Mouse (Mus musculus): Measurements from ENCODE around the gene Mcm9. TPM values are rescaled to one million over a fixed set of nuclear protein-coding genes. Genes with fewer than 3 reads are reported as not detected.
A peak's percentile ranks its signal among the peaks of the same experiment; 100 is the strongest.

The Mcm9 gene
- polyA plus RNA-seq, 1 experiment, result 2.7 TPM

DNA sequence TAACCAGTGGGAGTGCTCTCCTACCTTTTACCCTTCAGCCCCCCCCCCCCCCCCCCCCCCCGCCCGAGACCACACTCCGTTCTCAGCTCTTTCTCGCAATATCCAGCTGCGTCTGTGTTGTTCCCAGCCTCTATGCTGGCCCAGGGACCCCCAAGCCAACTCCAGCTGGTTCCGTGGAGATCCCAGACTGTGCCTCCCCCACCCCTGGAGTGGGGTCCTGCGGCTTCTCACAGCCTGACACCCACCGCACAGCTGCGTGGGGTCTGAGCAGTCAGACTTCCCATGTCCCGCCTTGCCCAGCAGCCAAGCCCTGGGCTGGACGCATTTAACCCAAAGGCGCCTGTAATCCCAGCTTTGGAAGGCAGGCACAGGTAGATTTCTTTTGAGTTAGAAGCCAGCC, 49.2 kb downstream of the Mcm9 start:
- Histone ChIP-seq H3K4me1 (ENCODE audit: control insufficient read depth, insufficient read depth, low read length) (0 out of 2 replicates have a peak, but pooled peaks cover 3% of the 10 kb centered on the region), H3K4me3 (replicated peaks; ENCODE audit: extremely low read depth, low read depth, low read length) (no peak overlapping the region)
- no peak for DNase-seq
- WGBS, result 34% methylated on average over 12 of the region's 12 CpGs
- TF ChIP-seq CTCF (IDR thresholded peaks at IDR 0.05; ENCODE audit: insufficient read depth, low read length), result no peak
- no peak for TF ChIP-seq POLR2A (IDR thresholded peaks at IDR 0.05; ENCODE audit: borderline replicate concordance, extremely low read depth, low read depth, low read length)

- 18% methylated on average over 14 of the region's 14 CpGs for WGBS
- Histone ChIP-seq H3K4me1 (ENCODE audit: control insufficient read depth, insufficient read depth, low read length) (0 out of 2 replicates have a peak, but pooled peaks cover 3% of the 10 kb centered on the region), H3K4me3 (replicated peaks; ENCODE audit: extremely low read depth, low read depth, low read length) (peak overlapping the region; percentile 36)
- no peak for TF ChIP-seq CTCF (IDR thresholded peaks at IDR 0.05; ENCODE audit: insufficient read depth, low read length)
- peak; percentile 24 for DNase-seq
Observed at GRCm38 (mm10) chr10:53580621-53581081, 49.6 kb downstream of the Mcm9 start.

DNA sequence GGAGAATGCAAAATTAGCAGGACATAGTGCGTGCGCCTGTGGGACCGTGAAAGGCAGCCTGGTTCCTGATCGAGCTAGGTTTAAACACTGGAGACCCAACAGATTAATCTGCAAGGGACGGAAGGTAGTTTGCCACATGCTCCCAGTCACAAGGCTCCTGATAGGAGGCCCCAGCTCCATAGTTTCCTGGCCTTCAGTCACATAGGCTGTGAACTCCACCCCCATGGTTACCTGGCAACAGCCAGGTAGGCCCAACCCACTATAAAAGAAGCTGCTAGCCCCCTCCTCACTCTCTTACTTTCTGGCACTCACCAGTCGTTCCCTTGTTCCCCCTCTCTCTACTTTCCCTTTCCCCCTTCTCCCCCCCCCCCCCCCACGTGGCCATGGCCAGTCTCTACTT, 50.1 kb downstream of the Mcm9 start:
- no peak overlapping the region for H3K4me3 ChIP-seq (replicated peaks; ENCODE audit: extremely low read depth, low read depth, low read length)
- DNase-seq, result no peak
- WGBS, result 47% methylated on average over 7 of the region's 7 CpGs
- H3K4me1 ChIP-seq (ENCODE audit: control insufficient read depth, insufficient read depth, low read length), result 0 out of 2 replicates have a peak, but pooled peaks cover 3% of the 10 kb centered on the region
- TF ChIP-seq POLR2A (IDR thresholded peaks at IDR 0.05; ENCODE audit: borderline replicate concordance, extremely low read depth, low read depth, low read length) (no peak), CTCF (IDR thresholded peaks at IDR 0.05; ENCODE audit: insufficient read depth, low read length) (no peak)

DNA sequence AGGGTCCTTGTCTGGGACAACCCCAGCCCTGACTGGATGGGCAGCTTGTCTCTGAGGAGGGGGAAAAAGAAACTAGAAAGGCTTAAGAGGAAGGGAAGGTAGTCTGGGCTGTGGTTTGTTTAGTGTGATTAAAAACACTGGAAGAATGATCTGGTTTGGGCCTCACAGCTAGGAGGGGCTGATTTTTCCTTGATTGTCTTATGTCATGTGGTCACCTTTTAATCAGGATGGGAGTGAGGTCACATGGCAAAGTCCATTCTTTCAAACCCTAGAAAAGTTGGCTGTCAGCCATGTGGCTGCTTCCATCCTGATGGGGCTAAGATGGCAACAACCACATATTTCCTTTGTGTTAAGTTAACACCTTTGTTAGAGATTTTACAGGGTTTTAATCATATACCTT, 61.7 kb downstream of the Mcm9 start:
- DNase-seq, result no peak
- H3K4me3 ChIP-seq (replicated peaks; ENCODE audit: extremely low read depth, low read depth, low read length), result no peak overlapping the region
- no peak for TF ChIP-seq POLR2A (IDR thresholded peaks at IDR 0.05; ENCODE audit: borderline replicate concordance, extremely low read depth, low read depth, low read length)
- no peak for TF ChIP-seq CTCF (IDR thresholded peaks at IDR 0.05; ENCODE audit: insufficient read depth, low read length)
- H3K4me1 ChIP-seq (ENCODE audit: control insufficient read depth, insufficient read depth, low read length), result no peaks in the 10 kb centered on the region

DNA sequence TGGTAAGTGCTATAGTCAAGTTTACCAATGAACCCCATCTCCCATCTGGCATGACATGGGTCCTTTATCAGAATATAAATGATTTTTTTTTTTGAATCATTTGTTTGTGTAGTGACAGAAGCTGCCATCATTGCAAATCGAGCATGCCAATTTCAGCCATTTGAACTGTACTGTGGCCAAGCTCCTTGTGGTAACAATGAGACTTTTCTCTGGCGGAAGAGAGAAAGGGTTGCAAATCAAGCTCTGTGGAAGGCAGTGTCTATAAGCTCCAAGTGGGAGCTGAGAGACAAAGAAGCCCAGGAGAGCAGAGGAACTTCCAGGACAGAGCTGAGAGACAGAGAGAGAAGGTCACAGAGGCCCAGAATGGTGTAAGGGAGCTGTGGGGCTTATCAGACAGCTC, 64.7 kb downstream of the Mcm9 start:
- Histone ChIP-seq H3K4me3 (replicated peaks; ENCODE audit: extremely low read depth, low read depth, low read length) (no peak overlapping the region), H3K4me1 (ENCODE audit: control insufficient read depth, insufficient read depth, low read length) (no peaks in the 10 kb centered on the region)
- TF ChIP-seq POLR2A (IDR thresholded peaks at IDR 0.05; ENCODE audit: borderline replicate concordance, extremely low read depth, low read depth, low read length), result no peak
- TF ChIP-seq CTCF (IDR thresholded peaks at IDR 0.05; ENCODE audit: insufficient read depth, low read length), result no peak
- 79% methylated on average over 2 of the region's 2 CpGs for WGBS
- DNase-seq, result no peak

DNA sequence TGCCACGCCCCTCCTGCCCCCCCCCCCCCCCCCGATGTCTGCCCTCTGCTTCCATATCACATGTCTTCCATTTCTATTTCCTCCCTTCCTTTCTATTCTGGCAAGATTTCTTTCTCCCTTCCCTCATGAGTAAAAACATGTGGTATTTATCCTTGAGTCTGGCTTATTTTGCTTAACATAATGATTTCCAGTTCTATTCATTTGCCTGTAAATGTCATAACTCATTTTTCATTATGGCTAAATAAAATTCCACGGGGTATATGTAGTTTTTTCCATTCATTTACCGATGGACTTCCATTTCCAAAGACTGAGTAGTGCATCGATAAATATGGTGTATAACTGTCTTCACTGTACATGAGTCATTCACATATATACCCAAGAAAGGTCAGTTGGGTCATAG, 68.2 kb downstream of the Mcm9 start:
- DNase-seq, result no peak
- Histone ChIP-seq H3K4me1 (ENCODE audit: control insufficient read depth, insufficient read depth, low read length) (no peaks in the 10 kb centered on the region), H3K4me3 (replicated peaks; ENCODE audit: extremely low read depth, low read depth, low read length) (no peak overlapping the region)
- TF ChIP-seq CTCF (IDR thresholded peaks at IDR 0.05; ENCODE audit: insufficient read depth, low read length) (no peak), POLR2A (IDR thresholded peaks at IDR 0.05; ENCODE audit: borderline replicate concordance, extremely low read depth, low read depth, low read length) (no peak)
- 79% methylated on average over 4 of the region's 5 CpGs for WGBS

DNA sequence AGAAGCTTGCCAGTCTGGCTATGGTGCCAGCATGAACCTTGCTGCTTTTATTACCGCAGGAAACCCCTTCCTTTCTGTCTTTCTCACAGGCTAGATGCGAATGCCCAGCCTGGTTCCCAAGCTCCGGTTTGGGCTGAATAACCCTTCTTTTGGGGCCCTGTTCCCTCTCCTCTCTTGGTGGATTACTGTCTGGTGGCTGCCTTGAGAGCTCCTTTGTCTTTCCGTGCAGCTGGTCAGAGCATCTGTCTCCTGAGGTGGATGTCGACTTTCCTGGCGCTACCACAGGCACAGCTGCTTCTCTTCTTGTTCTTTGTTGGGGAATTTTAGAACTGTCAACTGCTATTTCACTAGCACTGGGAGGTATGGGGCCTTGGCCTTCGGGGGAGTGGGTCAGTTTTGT, 92.6 kb downstream of the Mcm9 start:
- DNase-seq, result no peak
- TF ChIP-seq POLR2A (IDR thresholded peaks at IDR 0.05; ENCODE audit: borderline replicate concordance, extremely low read depth, low read depth, low read length) (no peak), CTCF (IDR thresholded peaks at IDR 0.05; ENCODE audit: insufficient read depth, low read length) (no peak)
- Histone ChIP-seq H3K4me1 (ENCODE audit: control insufficient read depth, insufficient read depth, low read length) (no peaks in the 10 kb centered on the region), H3K4me3 (replicated peaks; ENCODE audit: extremely low read depth, low read depth, low read length) (no peak overlapping the region)
- WGBS, result 84% methylated on average over 7 of the region's 7 CpGs

- no peak for DNase-seq
- WGBS, result 75% methylated on average over 5 of the region's 5 CpGs
- TF ChIP-seq CTCF (IDR thresholded peaks at IDR 0.05; ENCODE audit: insufficient read depth, low read length) (no peak), POLR2A (IDR thresholded peaks at IDR 0.05; ENCODE audit: borderline replicate concordance, extremely low read depth, low read depth, low read length) (no peak)
- no peaks in the 10 kb centered on the region for H3K4me1 ChIP-seq (ENCODE audit: control insufficient read depth, insufficient read depth, low read length)
- no peak overlapping the region for H3K4me3 ChIP-seq (replicated peaks; ENCODE audit: extremely low read depth, low read depth, low read length)
Observed at GRCm38 (mm10) chr10:53532297-53532696, 97.9 kb downstream of the Mcm9 start.

- Histone ChIP-seq H3K4me3 (replicated peaks; ENCODE audit: extremely low read depth, low read depth, low read length) (no peak overlapping the region), H3K4me1 (ENCODE audit: control insufficient read depth, insufficient read depth, low read length) (no peaks in the 10 kb centered on the region)
- TF ChIP-seq CTCF (IDR thresholded peaks at IDR 0.05; ENCODE audit: insufficient read depth, low read length) (peak; percentile 65), POLR2A (IDR thresholded peaks at IDR 0.05; ENCODE audit: borderline replicate concordance, extremely low read depth, low read depth, low read length) (no peak)
- 26% methylated on average over 6 of the region's 6 CpGs for WGBS
- DNase-seq, result peak; percentile 31
Observed at GRCm38 (mm10) chr10:53527838-53528773, 102.1 kb downstream of the Mcm9 start.

- H3K4me1 ChIP-seq (ENCODE audit: control insufficient read depth, insufficient read depth, low read length), result no peaks in the 10 kb centered on the region
Observed at GRCm38 (mm10) chr10:53527344-53527743, 102.9 kb downstream of the Mcm9 start.

More at GRCm38 (mm10) chr10:53527344-53527743, 102.9 kb downstream of the Mcm9 start:
- 79% methylated on average over 3 of the region's 3 CpGs for WGBS
- TF ChIP-seq POLR2A (IDR thresholded peaks at IDR 0.05; ENCODE audit: borderline replicate concordance, extremely low read depth, low read depth, low read length), result no peak
- TF ChIP-seq CTCF (IDR thresholded peaks at IDR 0.05; ENCODE audit: insufficient read depth, low read length), result no peak
- DNase-seq, result no peak
- no peak overlapping the region for H3K4me3 ChIP-seq (replicated peaks; ENCODE audit: extremely low read depth, low read depth, low read length)
